26 mouse cellular contexts compared by ENCODE assay signal in the genomic region with DNA sequence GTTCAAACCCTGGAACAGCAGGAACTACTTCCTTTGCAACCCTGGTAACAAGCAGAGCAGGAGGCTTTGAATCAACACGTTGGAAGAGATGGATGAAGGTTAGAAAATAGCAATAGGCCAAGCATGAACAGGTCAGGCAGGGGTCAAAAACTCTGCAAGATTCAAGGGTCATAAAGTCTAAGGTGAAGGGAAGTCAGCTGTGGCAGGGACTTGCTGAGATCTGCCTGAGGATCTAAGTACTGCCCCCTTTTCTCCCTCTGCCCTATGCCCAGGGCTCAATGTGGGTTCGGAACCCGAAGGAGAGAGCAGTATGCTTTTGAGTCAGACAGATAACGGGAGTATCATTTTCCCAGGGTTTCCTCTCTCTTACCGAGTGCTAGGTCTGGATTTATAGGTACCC. TPM values are rescaled to one million over a fixed set of nuclear protein-coding genes. Genes with fewer than 3 reads are reported as not detected.
A peak's percentile ranks its signal among the peaks of the same experiment; 100 is the strongest.
DNase-seq lines count a peak whose midpoint lies in the region; ATAC-seq lines count a peak whose summit lies in the region.
"Had no signal": no experiment of that assay in that cellular context is flagged by ENCODE, and none has a peak within 500 bp of the region (broad histone marks: within the 10 kb centered on the region; RNA-seq: fewer than 3 reads in every experiment).

No protein-coding gene starts in this region.

- peak; percentile 30 for DNase-seq in embryo, embryonic 10 days (ENCODE audit: low spot score)
- no peak for DNase-seq in embryo, embryonic 9.5 days (ENCODE audit: extremely low spot score)
- peak; percentile 52 for DNase-seq in kidney, postnatal 14 days
- DNase-seq in hindbrain, embryonic 14.5 days (ENCODE audit: low spot score) = no peak
- no peak for DNase-seq in urinary bladder, postnatal 36 days (ENCODE audit: low spot score in 2 of 2)
- DNase-seq: adrenal gland, postnatal 10 days; cerebellum, adult 11-12 months; cerebellum, adult 9-11 months; forebrain, postnatal 0 days; gastrocnemius, postnatal 10 days; heart, postnatal 10 days; lung, embryonic 14.5 days; lung, postnatal 14 days; thymus, adult 2 months; thymus, postnatal 36 days had no signal

- no peak overlapping the region for H3K9ac ChIP-seq in kidney, embryonic 14.5 days (ENCODE audit: low read depth, low read length)
- H3K9ac ChIP-seq in hindbrain, embryonic 14.5 days = no peak overlapping the region
- H3K9ac ChIP-seq: forebrain, embryonic 12.5 days; forebrain, postnatal 0 days; heart, embryonic 13.5 days; limb, embryonic 12.5 days; liver, embryonic 15.5 days; lung, embryonic 14.5 days; midbrain, embryonic 15.5 days had no signal

- no peak overlapping the region for H3K4me2 ChIP-seq in kidney, embryonic 14.5 days (replicated peaks; ENCODE audit: low read depth, low read length)
- H3K4me2 ChIP-seq in hindbrain, embryonic 14.5 days (replicated peaks) = no peak overlapping the region
- H3K4me2 ChIP-seq: forebrain, embryonic 12.5 days; heart, embryonic 13.5 days; limb, embryonic 12.5 days; liver, embryonic 15.5 days; lung, embryonic 14.5 days; midbrain, embryonic 15.5 days had no signal

- H3K4me3 ChIP-seq in kidney, embryonic 14.5 days (ENCODE audit: low read length) = no peak overlapping the region
- H3K4me3 ChIP-seq in hindbrain, embryonic 14.5 days (replicated peaks; ENCODE audit: low read length) = no peak overlapping the region
- H3K4me3 ChIP-seq: erythroblast, embryonic 14.5 days; forebrain, embryonic 12.5 days; heart, embryonic 13.5 days; hindbrain, embryonic 10.5 days; limb, embryonic 12.5 days; liver, embryonic 15.5 days; midbrain, embryonic 15.5 days had no signal

- ATAC-seq in kidney, embryonic 14.5 days (ENCODE audit: low FRiP score, low TSS enrichment) = peak; percentile 20; the same call in 1 of the 2 replicates
- no peak for ATAC-seq in hindbrain, embryonic 14.5 days (ENCODE audit: low FRiP score)
- no peak for ATAC-seq in erythroid progenitor cell, adult 5-6 weeks (replicated peaks; ENCODE audit: low FRiP score, poor library complexity, severe bottlenecking)
- ATAC-seq: forebrain, postnatal 0 days; hindbrain, embryonic 16.5 days; midbrain, embryonic 15.5 days had no signal

- no peaks in the 10 kb centered on the region for H3K4me1 ChIP-seq in kidney, embryonic 14.5 days (ENCODE audit: control insufficient read depth, insufficient read depth, low read length)
- H3K4me1 ChIP-seq in hindbrain, embryonic 14.5 days (replicated peaks; ENCODE audit: control insufficient read depth, insufficient read depth, low read length) = no peaks in the 10 kb centered on the region
- H3K4me1 ChIP-seq: forebrain, embryonic 12.5 days; heart, embryonic 13.5 days; hindbrain, embryonic 10.5 days; limb, embryonic 12.5 days; liver, embryonic 15.5 days; midbrain, embryonic 15.5 days had no signal

- H3K36me3 ChIP-seq in kidney, embryonic 14.5 days (ENCODE audit: control insufficient read depth, insufficient read depth, low read length) = no peaks in the 10 kb centered on the region
- H3K36me3 ChIP-seq in hindbrain, embryonic 14.5 days (replicated peaks; ENCODE audit: control insufficient read depth, insufficient read depth) = no peaks in the 10 kb centered on the region
- H3K36me3 ChIP-seq: forebrain, embryonic 12.5 days; heart, embryonic 13.5 days; hindbrain, embryonic 10.5 days; limb, embryonic 12.5 days; liver, embryonic 15.5 days; midbrain, embryonic 15.5 days had no signal

- H3K27ac ChIP-seq in kidney, embryonic 14.5 days (ENCODE audit: low read depth, low read length) = no peak overlapping the region
- no peak overlapping the region for H3K27ac ChIP-seq in hindbrain, embryonic 14.5 days
- H3K27ac ChIP-seq: forebrain, embryonic 12.5 days; heart, embryonic 13.5 days; hindbrain, embryonic 10.5 days; limb, embryonic 12.5 days; liver, embryonic 15.5 days; midbrain, embryonic 15.5 days had no signal

- no peaks in the 10 kb centered on the region for H3K27me3 ChIP-seq in kidney, embryonic 14.5 days (ENCODE audit: control insufficient read depth, insufficient read depth, low read length)
- no peaks in the 10 kb centered on the region for H3K27me3 ChIP-seq in hindbrain, embryonic 14.5 days (ENCODE audit: control insufficient read depth, insufficient read depth, low read length)
- H3K27me3 ChIP-seq: CH12.LX; forebrain, embryonic 12.5 days; heart, embryonic 13.5 days; limb, embryonic 12.5 days; liver, embryonic 15.5 days; midbrain, embryonic 15.5 days had no signal

- WGBS in kidney, embryonic 14.5 days = 18% methylated on average over 5 of the region's 5 CpGs
- WGBS in hindbrain, embryonic 14.5 days = 79% methylated on average over 5 of the region's 5 CpGs

- no peaks in the 10 kb centered on the region; the same call in 1 of the 2 replicates for H3K9me3 ChIP-seq in kidney, embryonic 14.5 days (ENCODE audit: control insufficient read depth, low read length)
- no peaks in the 10 kb centered on the region for H3K9me3 ChIP-seq in hindbrain, embryonic 14.5 days (ENCODE audit: control insufficient read depth, low read length)
- H3K9me3 ChIP-seq: forebrain, embryonic 12.5 days; liver, embryonic 15.5 days; midbrain, embryonic 15.5 days had no signal

RNA-seq across cellular contexts. Expression of a gene that starts 9.3 kb away (rescaled TPM):
- 21.6 and 36.5 TPM in 2 replicates for polyA plus RNA-seq in kidney, embryonic 14.5 days (2014; fragmentation: Nextera tagmentation; extraction: Ambion mirVana)
- polyA plus RNA-seq in hindbrain, embryonic 14.5 days (2014; fragmentation: Nextera tagmentation; extraction: Ambion mirVana) = 418 and 450 TPM in 2 replicates
- 1.8 and 3.8 TPM in 2 replicates for total RNA-seq in erythroid progenitor cell, adult 5-6 weeks (2015; ENCODE audit: low replicate concordance)
- total RNA-seq in erythroid progenitor cell, adult 5-6 weeks (2017; ENCODE audit: low replicate concordance) = 1.0 and 2.2 TPM in 2 replicates

Comparison
In these comparisons a context has a peak if more than half of its experiments do, and no peak if none do; other contexts are left out.
1. DNase-seq: peak in embryo, embryonic 10 days (single experiment) and kidney, postnatal 14 days (single experiment); none in embryo, embryonic 9.5 days (single experiment), hindbrain, embryonic 14.5 days (single experiment) and urinary bladder, postnatal 36 days (0 of 2).
2. RNA of a gene that starts 9.3 kb away (polyA plus RNA-seq): 418 to 450 TPM in hindbrain, embryonic 14.5 days; 21.6 to 36.5 TPM in kidney, embryonic 14.5 days; every median in the first group is over 10 times any median in the second.